Mouse (Mus musculus) urinary bladder, adult 18-20 months (tissue): ENCODE data around the gene Fry.

Source experiments
- DNase-seq, 2 experiments: peaks; one replicate each; pipeline ENCODE4 v3.0.0; 2022; ENCODE audit warnings: low spot score in 2 of 2, mixed read lengths in 2 of 2

Fry gene

DNA sequence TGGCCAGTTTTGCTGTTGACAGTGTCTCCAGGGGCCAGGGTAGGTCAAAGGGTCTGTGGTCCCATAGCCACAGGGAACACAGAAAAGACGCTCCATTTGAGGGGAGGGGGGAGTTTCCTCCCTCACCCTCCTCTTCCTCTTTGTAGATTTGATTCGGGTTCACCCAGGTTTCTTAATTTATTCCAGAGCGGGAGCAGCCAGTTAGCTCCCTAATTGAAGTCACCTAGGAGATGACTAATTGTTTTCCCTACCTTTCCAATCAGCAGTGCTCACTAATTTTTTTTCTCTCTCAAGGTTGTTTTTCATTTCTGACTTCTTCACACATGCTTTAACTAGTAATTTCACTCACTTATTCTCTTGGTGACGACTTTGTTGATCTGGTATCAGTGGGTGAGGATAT, 399.6 kb downstream of the Fry start, which contains the start of gene Zar1l:
TSS of gene Zar1l (minus strand) at position 101 of the 400 bp plus-strand sequence.
- DNase-seq, result no peak

DNA sequence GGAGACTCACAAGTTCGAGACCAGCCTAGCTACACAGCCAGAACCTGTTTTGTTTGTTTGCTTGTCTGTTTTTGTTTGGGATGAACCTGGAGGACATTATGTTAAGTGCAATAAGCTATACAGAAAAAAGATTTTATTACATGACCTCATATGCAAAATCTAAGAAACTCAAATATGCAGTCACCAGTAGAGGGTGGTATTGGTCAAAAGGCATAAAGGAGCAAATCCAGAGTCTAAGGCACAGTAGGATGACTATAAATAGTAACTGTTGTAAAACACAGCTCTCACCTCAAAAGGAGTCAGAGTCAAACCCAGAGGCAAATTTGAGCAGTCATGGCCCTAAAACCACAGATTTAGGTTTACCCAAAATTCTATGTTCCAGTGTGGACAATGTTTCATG, 401.1 kb downstream of the Fry start:
- DNase-seq, result no peak

DNA sequence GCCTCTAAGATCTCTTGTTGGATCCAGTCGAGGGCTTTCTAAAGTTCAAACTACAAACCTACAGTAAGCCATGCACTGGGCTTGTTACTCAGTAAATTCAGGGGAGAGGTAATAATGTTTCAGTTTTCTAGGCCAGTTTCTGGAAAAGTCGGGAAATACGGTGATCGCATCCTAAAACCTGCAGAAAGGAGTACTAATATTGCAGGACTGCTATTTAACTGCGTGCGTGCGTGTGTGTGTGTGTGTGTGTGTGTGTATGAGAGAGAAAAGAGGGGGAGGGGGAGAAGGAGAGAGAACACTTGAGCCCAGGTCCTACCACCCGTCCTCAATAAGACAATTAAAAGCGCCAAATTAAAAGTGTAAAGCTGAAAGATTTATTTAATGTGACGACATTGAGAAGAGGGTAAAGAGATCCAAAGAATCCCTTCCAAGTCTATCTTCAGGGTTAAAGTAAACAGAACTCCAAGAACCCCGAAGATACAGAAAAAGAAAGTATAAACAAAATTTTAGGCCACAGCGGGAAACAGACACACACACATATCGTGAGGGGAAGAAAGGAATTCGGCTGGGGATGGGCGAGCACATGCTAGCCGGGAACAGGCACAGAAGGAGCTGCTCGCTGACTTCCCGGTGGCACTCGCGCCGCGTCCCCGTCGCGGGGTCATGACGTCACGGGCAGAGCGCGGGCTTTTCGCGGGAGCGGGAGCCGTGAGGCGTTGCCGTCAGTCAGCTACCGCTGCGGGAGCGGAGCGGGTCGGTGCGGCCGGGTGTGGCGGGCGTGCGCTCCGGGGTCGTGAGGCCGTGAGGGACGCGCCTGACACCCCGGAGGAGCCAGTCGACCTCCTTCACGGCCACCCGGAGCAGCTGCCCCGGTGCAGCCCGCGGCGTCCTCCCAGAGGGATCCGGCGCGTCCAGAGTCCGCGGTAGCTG, 403.8 kb downstream of the Fry start, which contains the start of gene Brca2:
TSS of gene Brca2 (plus strand) at position 694 of the 930 bp plus-strand sequence.
- peak; percentile 83 to 92 for DNase-seq

DNA sequence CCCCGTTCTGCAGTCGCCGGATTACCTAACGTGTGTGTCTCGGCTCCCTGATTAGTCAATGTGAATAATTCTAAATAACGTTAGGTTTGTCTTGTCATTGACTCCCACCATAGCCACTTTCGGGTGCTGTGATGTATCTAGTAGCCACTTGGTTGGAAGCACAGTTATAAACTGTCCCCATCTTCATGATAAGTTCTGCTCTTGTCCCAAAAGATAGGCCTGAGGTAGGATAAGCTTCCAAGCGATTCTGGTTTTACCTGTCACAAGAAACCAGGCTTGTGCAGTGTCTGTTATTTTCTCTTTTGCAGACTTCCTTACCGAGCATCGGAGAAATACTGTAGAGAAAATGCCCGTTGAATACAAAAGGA, 404.4 kb downstream of the Fry start:
- no peak for DNase-seq

DNA sequence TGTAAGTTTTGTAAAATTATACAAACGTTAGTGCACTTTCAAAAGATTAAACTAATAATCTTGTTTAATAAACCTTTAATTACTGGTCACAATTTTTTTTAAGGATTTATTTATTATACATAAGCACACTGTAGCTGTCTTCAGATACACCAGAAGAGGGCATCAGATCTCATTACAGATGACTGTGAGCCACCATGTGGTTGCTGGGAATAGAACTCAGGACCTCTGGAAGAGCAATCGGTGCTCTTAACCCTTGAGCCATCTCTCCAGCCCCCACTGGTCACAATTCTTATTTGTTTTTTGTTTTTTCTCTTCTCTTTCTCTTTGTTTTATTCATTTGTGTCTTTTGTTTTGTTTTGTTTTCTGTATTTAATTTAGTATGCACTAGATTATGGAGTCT, 406.8 kb downstream of the Fry start:
- DNase-seq, result no peak

DNA sequence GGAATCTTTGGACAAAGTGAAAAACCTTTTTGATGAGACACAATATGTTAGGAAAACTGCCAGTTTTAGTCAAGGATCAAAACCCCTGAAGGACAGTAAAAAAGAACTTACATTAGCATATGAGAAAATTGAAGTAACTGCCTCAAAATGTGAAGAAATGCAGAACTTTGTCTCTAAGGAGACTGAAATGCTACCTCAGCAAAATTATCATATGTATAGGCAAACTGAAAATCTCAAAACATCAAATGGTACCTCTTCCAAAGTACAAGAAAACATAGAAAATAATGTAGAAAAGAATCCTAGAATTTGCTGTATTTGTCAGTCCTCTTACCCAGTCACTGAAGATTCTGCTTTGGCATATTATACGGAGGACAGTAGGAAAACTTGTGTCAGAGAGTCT, 422.9 kb downstream of the Fry start:
- DNase-seq, result no peak

DNA sequence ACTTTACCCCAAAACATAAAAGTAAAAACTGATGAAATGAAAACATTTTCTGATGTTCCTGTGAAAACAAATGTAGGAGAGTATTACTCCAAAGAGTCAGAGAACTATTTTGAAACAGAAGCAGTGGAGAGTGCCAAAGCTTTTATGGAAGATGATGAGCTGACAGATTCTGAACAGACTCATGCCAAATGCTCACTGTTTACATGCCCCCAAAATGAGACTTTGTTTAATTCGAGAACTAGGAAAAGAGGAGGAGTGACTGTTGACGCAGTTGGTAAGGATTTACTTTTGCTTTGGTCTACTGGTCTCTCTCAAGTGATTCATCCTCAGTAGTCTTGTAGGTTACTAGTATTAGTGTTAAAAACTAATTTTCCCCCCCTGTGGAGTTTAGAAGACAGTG, 424.7 kb downstream of the Fry start:
- DNase-seq, result no peak
